Mouse (Mus musculus) heart, postnatal 0 days (tissue): Measurements from ENCODE around the gene Arl5a.

Experiments used
- CTCF ChIP-seq: IDR thresholded peaks from 2 replicates; pipeline ENCODE4 v1.5.1; 2016; ENCODE audit warnings: antibody characterized with exemption, control low read depth, low read depth
- EP300 ChIP-seq: IDR thresholded peaks from 2 replicates; pipeline ENCODE4 v1.6.1; 2016; ENCODE audit warnings: antibody characterized with exemption, low read depth

GRCm38 (mm10) chr2:52438013-52438412, 13.3 kb upstream of the Arl5a start:
- TF ChIP-seq CTCF (no peak), EP300 (peak; percentile 79)
